Mouse (Mus musculus): ENCODE results near the gene Cmtm2a. TPM values are rescaled to one million over a fixed set of nuclear protein-coding genes. Genes with fewer than 3 reads are reported as not detected.

Gene Cmtm2a
- polyA plus RNA-seq, 1 experiment from 2014 or later, result not detected

DNA sequence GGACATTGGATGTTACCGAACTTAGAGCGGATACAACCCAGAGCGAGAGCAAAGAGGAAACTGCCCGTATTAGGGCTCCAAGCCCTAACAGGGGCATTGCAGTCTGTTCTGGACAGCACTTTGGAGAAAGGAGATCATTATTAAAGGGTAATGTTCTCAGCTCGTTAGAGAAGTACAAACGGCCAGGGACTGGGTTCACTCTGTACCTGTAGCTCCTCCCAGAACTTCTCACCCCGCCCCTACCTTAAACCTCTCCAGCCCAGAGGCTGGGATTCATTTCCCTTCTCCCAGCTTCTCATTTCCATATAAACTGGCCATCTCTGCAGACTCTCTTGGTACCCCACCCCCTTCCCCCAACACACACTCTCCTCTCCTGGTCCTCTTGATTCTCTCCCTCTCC, 41.5 kb downstream of the Cmtm2a start:
- Histone ChIP-seq H3K36me3 (replicated peaks; ENCODE audit: control insufficient read depth, insufficient read depth) (no peaks in the 10 kb centered on the region), H3K9ac (peak overlapping the region; percentile 79), H3K27ac (no peak overlapping the region), H3K4me1 (replicated peaks; ENCODE audit: control insufficient read depth, insufficient read depth, low read length) (peaks cover 21% of the 10 kb centered on the region), H3K4me3 (replicated peaks; ENCODE audit: low read length) (peak overlapping the region; percentile 54), H3K27me3 (ENCODE audit: control insufficient read depth, insufficient read depth, low read length) (no peaks in the 10 kb centered on the region), H3K9me3 (ENCODE audit: control insufficient read depth, low read length) (no peaks in the 10 kb centered on the region), H3K4me2 (replicated peaks) (peak overlapping the region; percentile 87)
- under 1% methylated on average over 7 of the region's 7 CpGs for WGBS
- no peak for ATAC-seq (ENCODE audit: low FRiP score)
- no peak for DNase-seq (ENCODE audit: low spot score)

DNA sequence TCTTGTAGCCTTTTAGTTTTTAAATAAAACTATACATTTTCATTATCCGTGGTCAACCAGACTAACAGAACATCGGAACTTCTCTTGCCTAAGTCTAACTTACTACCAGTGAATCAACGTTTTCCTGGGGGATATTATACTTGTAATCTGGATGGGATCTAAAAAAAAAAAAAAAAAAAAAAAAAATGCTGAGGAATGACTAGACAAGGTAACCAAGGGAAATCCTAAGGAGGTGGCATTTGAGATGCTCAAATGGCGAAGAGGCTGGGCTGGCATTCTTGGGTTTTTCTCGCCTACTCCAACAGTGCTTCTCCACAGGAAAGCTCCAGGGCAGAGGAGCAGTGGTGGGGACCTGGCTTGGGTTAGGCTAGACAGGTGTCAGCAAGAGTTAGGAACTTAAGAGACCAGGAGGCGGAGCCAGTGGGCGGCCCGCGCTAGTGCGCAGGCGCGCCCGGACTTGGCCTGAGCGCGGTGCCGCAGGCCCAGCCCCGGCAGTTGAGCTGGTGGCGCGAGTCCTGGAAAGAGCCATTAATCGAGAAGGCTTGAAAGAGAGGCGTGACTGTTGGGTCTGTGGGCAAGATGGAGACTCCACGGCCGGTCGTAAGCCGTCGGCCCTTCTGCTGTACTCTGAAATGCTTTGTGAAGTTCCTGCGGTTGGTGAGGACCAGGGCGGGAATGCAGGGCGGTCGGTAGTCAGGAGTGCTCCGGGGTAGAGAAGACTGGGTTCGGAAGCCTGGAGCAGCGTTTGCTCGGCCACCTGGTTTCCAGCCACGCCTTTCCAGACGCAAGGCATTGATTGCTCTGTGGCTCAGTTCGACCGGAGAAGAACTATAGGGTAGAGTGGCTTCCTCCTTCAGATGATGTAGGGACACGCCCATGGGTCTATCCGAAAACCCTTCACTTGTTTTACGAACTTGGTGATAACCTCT, 42.3 kb downstream of the Cmtm2a start, which contains the start of gene Cklf:
TSS of gene Cklf (plus strand) at position 423 of the 929 bp plus-strand sequence.
- peak within 1 kb of the TSS; percentile 79 for H3K9ac ChIP-seq
- peak within 1 kb of the TSS; percentile 71 for H3K27ac ChIP-seq
- H3K4me2 ChIP-seq (replicated peaks), result peak within 1 kb of the TSS; percentile 87
- H3K4me1 ChIP-seq (replicated peaks; ENCODE audit: control insufficient read depth, insufficient read depth, low read length), result peaks cover 21% of the 10 kb centered on the region
- peak; percentile 81 for ATAC-seq (ENCODE audit: low FRiP score)
- H3K36me3 ChIP-seq (replicated peaks; ENCODE audit: control insufficient read depth, insufficient read depth), result no peaks in the 10 kb centered on the region
- WGBS, result 4% methylated on average over 41 of the region's 41 CpGs
- H3K9me3 ChIP-seq (ENCODE audit: control insufficient read depth, low read length), result no peaks in the 10 kb centered on the region
- peak; percentile 93 for DNase-seq (ENCODE audit: low spot score)
- peak within 1 kb of the TSS; percentile 54 for H3K4me3 ChIP-seq (replicated peaks; ENCODE audit: low read length)
- no peaks in the 10 kb centered on the region for H3K27me3 ChIP-seq (ENCODE audit: control insufficient read depth, insufficient read depth, low read length)

DNA sequence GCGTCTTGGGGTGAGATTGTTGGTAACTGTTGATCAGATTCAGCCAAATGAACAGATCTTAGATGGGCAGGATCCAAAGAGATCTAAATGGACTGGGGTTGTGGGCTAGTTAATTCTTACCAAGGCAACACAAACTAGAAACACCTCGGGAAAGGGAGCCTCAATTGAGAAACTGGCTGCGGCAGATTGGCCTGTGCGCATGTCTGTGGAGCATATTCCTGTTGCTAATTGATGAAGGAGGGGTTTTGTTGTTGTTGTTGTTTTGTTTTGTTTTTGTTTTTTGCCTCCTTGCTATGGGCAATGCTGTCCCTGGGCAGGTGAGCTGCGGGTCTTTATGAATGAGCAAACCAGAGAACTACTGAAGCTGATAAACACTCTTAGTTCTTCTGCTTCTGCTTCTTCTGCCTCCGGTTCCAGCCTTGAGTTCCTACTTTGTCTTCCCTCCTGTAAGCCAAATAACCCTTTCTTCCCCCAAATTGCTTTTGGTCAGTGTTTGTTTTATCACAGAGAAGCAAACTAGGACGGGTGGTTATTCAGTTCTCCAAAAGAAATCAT, 43.5 kb downstream of the Cmtm2a start:
- Histone ChIP-seq H3K4me1 (replicated peaks; ENCODE audit: control insufficient read depth, insufficient read depth, low read length) (peaks cover 21% of the 10 kb centered on the region), H3K27me3 (ENCODE audit: control insufficient read depth, insufficient read depth, low read length) (no peaks in the 10 kb centered on the region), H3K9me3 (ENCODE audit: control insufficient read depth, low read length) (no peaks in the 10 kb centered on the region), H3K4me3 (replicated peaks; ENCODE audit: low read length) (no peak overlapping the region), H3K9ac (no peak overlapping the region), H3K4me2 (replicated peaks) (no peak overlapping the region), H3K36me3 (replicated peaks; ENCODE audit: control insufficient read depth, insufficient read depth) (peaks cover 12% of the 10 kb centered on the region), H3K27ac (no peak overlapping the region)
- WGBS, result 88% methylated on average over 7 of the region's 7 CpGs
- ATAC-seq (ENCODE audit: low FRiP score) (no peak), DNase-seq (ENCODE audit: low spot score) (no peak)

DNA sequence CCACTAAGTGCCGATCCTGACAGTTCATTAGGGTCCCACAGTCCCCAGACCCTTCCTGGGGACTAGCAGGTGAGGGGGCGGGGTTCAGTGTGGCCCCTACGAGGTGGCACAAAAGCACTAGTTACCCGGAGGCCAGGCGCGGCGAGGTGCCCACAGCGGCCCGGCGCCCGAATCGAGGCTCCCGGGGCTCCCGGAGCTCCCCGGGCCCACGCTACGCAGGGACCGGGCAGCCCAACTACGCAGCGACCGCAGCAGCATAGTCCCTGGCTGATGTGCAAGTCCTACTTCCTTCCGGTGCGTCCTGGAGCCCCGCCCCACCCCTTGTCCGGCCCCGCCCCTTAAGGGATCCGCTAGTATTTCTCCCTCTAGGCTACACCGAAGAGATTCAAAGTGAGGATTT, 44.7 kb downstream of the Cmtm2a start, which contains the start of gene Tk2:
TSS of gene Tk2 (minus strand) at position 283 of the 400 bp plus-strand sequence.
- H3K4me2 ChIP-seq (replicated peaks), result peak within 1 kb of the TSS; percentile 94
- H3K27ac ChIP-seq, result no peak within 1 kb of the TSS
- peaks cover 23% of the 10 kb centered on the region for H3K36me3 ChIP-seq (replicated peaks; ENCODE audit: control insufficient read depth, insufficient read depth)
- 1% methylated on average over 28 of the region's 28 CpGs for WGBS
- ATAC-seq (ENCODE audit: low FRiP score) (peak; percentile 93), DNase-seq (ENCODE audit: low spot score) (peak; percentile 76)
- peak within 1 kb of the TSS; percentile 84 for H3K9ac ChIP-seq
- H3K27me3 ChIP-seq (ENCODE audit: control insufficient read depth, insufficient read depth, low read length), result no peaks in the 10 kb centered on the region
- H3K4me1 ChIP-seq (replicated peaks; ENCODE audit: control insufficient read depth, insufficient read depth, low read length), result peaks cover 21% of the 10 kb centered on the region
- H3K9me3 ChIP-seq (ENCODE audit: control insufficient read depth, low read length), result no peaks in the 10 kb centered on the region
- peak within 1 kb of the TSS; percentile 75 for H3K4me3 ChIP-seq (replicated peaks; ENCODE audit: low read length)

DNA sequence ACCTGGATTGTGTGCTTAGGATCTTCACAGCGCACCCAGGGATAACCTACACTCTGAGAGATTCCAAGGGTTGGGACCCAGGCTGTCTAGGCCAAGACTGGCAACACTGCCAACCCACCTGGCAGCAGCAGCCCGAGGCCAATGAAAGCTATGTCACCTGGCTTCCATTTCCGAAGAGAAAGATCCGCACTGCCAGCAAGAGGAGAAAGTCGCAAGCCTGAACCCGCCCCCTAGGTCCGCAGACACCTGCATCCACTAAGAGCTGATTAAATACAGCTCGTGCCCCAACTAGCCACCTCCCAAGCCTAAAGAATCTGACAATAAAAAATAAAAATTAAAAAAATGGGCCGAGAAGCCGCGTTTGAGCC, 45.1 kb downstream of the Cmtm2a start:
- Histone ChIP-seq H3K4me1 (replicated peaks; ENCODE audit: control insufficient read depth, insufficient read depth, low read length) (peaks cover 21% of the 10 kb centered on the region), H3K4me2 (replicated peaks) (peak overlapping the region; percentile 94), H3K4me3 (replicated peaks; ENCODE audit: low read length) (peak overlapping the region; percentile 75), H3K27ac (no peak overlapping the region), H3K27me3 (ENCODE audit: control insufficient read depth, insufficient read depth, low read length) (no peaks in the 10 kb centered on the region), H3K9ac (peak overlapping the region; percentile 84), H3K9me3 (ENCODE audit: control insufficient read depth, low read length) (no peaks in the 10 kb centered on the region), H3K36me3 (replicated peaks; ENCODE audit: control insufficient read depth, insufficient read depth) (peaks cover 26% of the 10 kb centered on the region)
- DNase-seq (ENCODE audit: low spot score) (no peak), ATAC-seq (ENCODE audit: low FRiP score) (no peak)
- 4% methylated on average over 11 of the region's 11 CpGs for WGBS

DNA sequence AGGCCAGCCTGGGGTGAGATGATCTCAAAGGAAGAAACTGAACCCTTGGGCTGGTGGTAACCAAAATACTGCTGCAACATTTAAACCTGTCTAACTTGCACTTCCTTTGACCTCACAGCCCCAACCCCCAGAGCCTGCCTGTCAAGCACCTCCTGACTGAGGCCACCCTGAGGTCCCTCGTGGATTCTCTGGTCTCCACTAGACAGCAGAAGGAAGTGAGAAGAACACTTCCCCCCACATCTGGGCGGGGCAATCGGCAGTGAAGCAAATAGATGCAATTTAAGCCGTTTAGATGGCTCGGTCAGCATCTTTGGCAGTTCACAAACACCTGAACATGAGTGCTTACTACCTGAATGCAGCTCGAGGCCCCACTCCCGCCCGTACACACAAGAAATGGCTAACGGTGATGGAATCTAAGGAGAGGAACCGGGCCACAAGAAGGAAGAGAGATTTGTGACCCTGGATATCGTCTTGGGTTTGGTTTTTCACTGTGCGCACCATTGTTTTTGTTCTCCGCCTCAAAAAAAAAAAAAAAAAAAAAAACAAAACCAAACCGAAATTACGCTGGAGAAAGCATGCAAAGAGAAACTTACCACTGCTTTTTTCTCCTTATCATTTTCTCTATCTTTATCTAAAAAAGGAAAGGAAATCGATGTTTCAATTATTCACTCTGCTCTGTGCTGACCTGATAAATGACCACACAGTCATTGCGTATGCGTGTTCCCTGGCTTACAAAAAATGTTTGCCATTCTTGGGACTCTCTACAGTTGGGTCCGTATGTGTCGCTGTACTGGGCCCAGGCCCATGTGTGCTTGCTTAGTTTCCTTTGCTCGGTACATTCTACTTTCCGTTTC, 45.7 kb downstream of the Cmtm2a start:
- 73% methylated on average over 22 of the region's 22 CpGs for WGBS
- Histone ChIP-seq H3K4me3 (replicated peaks; ENCODE audit: low read length) (peak overlapping the region; percentile 75), H3K9ac (peak overlapping the region; percentile 84), H3K4me2 (replicated peaks) (peak overlapping the region; percentile 94), H3K4me1 (replicated peaks; ENCODE audit: control insufficient read depth, insufficient read depth, low read length) (peaks cover 21% of the 10 kb centered on the region), H3K27ac (no peak overlapping the region), H3K27me3 (ENCODE audit: control insufficient read depth, insufficient read depth, low read length) (no peaks in the 10 kb centered on the region), H3K9me3 (ENCODE audit: control insufficient read depth, low read length) (no peaks in the 10 kb centered on the region), H3K36me3 (replicated peaks; ENCODE audit: control insufficient read depth, insufficient read depth) (peaks cover 33% of the 10 kb centered on the region)
- ATAC-seq (ENCODE audit: low FRiP score), result no peak
- DNase-seq (ENCODE audit: low spot score), result no peak

DNA sequence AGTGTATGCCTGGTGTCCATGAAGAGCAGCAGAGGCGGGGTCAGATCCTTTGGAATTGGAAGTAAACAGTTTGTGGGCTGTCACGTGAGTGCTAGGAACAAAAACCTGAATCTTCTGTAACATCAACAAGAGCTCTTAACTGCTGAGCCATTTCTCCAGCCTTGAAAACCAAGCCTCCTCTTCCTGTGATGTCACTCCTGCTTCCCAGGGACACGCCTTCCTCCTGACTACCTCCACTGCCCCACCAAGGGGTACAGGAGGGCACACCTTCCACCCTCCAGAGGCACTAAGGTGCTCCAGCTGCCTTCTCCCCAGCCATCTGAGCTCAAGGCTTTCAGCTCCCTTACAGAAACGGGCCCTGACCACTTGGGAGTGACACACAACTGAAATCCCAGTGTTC, 46.4 kb downstream of the Cmtm2a start:
- Histone ChIP-seq H3K27ac (no peak overlapping the region), H3K27me3 (ENCODE audit: control insufficient read depth, insufficient read depth, low read length) (no peaks in the 10 kb centered on the region), H3K36me3 (replicated peaks; ENCODE audit: control insufficient read depth, insufficient read depth) (peaks cover 39% of the 10 kb centered on the region), H3K4me1 (replicated peaks; ENCODE audit: control insufficient read depth, insufficient read depth, low read length) (peaks cover 20% of the 10 kb centered on the region), H3K9ac (no peak overlapping the region), H3K9me3 (ENCODE audit: control insufficient read depth, low read length) (no peaks in the 10 kb centered on the region), H3K4me3 (replicated peaks; ENCODE audit: low read length) (no peak overlapping the region), H3K4me2 (replicated peaks) (no peak overlapping the region)
- DNase-seq (ENCODE audit: low spot score) (no peak), ATAC-seq (ENCODE audit: low FRiP score) (no peak)
- 86% methylated on average over 4 of the region's 4 CpGs for WGBS

DNA sequence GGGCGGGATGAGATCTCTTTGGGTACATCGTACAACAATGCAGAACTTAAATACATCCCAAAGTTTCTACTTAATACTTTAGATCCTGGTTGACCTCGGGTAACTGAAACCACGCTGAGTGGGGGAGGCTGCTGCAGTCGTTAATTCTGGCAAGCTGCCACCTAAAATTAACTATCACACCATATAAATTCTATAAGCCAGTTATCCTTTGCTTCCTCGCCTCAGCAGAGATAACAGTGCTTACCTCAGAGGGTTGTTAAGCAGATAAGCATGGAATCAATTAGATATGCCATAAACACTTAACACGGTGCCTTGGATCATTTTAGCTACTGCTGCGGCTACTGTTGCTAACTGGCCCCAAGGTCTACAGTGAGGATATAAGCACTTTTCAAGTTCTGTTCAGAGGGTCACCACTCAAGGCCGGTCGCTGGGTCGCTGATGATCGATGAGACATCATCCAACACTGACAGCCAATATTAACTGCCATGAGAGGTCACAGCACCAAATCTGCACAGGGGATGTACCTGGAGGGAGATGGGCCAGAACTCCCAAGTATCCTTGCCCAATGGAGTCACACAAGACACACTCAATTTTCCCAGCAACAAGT, 50.8 kb downstream of the Cmtm2a start:
- 82% methylated on average over 12 of the region's 12 CpGs for WGBS
- peaks cover 84% of the 10 kb centered on the region for H3K36me3 ChIP-seq (replicated peaks; ENCODE audit: control insufficient read depth, insufficient read depth)
- H3K4me2 ChIP-seq (replicated peaks), result no peak overlapping the region
- no peaks in the 10 kb centered on the region for H3K9me3 ChIP-seq (ENCODE audit: control insufficient read depth, low read length)
- DNase-seq (ENCODE audit: low spot score) (no peak), ATAC-seq (ENCODE audit: low FRiP score) (no peak)
- no peak overlapping the region for H3K9ac ChIP-seq
- H3K4me1 ChIP-seq (replicated peaks; ENCODE audit: control insufficient read depth, insufficient read depth, low read length), result peaks cover 5% of the 10 kb centered on the region
- no peak overlapping the region for H3K4me3 ChIP-seq (replicated peaks; ENCODE audit: low read length)
- no peaks in the 10 kb centered on the region for H3K27me3 ChIP-seq (ENCODE audit: control insufficient read depth, insufficient read depth, low read length)
- no peak overlapping the region for H3K27ac ChIP-seq

Measured in hindbrain, embryonic 14.5 days (tissue).